Mouse (Mus musculus): ENCODE measurements around the gene Znrf4. TPM values are rescaled to one million over a fixed set of nuclear protein-coding genes. Genes with fewer than 3 reads are reported as not detected.

Znrf4 gene
- polyA plus RNA-seq, 1 experiment, result 0.67 TPM

DNA sequence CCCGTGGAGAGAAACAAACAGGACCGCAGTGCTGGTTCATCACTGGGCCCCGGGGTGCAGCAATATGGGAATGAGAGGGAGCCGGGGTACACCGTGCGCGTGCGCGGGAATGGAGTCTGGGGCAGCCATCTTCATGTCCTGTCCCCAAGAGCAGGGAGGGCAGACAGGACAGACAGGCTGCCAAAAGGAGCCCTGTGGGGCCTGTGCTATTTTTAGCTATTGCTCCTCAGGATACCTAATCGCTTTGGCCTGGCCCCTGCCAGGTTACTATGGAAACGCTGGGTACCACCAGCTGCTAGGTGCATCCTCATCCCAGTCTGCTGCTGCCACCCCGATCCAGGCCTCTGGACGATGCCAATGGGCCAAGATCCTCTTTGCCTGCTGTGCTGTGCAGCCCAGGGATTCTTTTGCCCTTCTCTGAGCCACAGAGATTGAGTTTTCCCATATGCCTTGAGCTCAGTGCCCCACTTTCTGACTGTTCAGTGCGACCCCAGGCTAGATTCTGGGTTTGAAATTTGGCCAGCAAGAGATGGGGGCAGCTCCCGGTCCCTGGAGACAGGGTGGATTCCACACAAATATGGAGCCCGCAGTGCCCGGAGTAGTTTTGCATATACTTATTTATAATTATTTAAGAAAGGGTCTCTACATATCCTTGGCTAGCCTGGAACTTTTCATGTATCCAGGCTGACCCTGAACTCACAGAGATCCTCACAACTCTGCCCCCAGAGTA lies 35.0 kb upstream of the Znrf4 start:
- 91% methylated on average over 17 of the region's 17 CpGs for WGBS
- no peak overlapping the region for H3K27ac ChIP-seq (ENCODE audit: control insufficient read depth, insufficient read depth, low read length)
- H3K4me1 ChIP-seq (replicated peaks; ENCODE audit: control insufficient read depth, insufficient read depth, low read length), result no peaks in the 10 kb centered on the region
- H3K36me3 ChIP-seq (ENCODE audit: control insufficient read depth, insufficient read depth, low read length), result no peaks in the 10 kb centered on the region
- no peak overlapping the region for H3K4me3 ChIP-seq (ENCODE audit: control insufficient read depth, insufficient read depth, low read length)
- TF ChIP-seq POLR2A (IDR thresholded peaks at IDR 0.05; ENCODE audit: control insufficient read depth, extremely low read depth, insufficient read depth, low read length, poor library complexity), result no peak
- no peak for TF ChIP-seq CTCF (IDR thresholded peaks at IDR 0.05; ENCODE audit: borderline replicate concordance, control insufficient read depth, extremely low read depth, insufficient read depth, low read length, poor library complexity)
- DNase-seq, result no peak
- H3K27me3 ChIP-seq (ENCODE audit: control insufficient read depth, insufficient read depth, low read length), result no peaks in the 10 kb centered on the region

DNA sequence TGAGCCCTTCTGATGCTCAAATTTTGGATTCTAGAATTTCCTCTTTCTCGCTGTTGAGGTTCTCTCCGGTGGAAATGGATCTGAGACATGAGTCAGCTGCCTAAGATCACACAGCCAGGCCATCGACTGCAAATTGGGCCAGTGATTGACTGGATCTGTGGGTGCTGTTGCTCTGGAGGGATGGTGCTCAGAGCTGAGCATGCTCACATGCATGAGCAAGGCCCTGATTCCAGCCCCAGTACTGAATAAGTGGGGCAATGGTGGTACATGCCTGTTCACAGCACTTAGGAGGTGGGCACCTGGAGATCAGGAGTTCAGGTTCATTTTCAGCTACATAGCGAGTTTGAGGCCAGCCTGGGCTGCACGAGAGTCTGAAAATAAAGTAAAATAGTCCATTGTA lies 34.3 kb upstream of the Znrf4 start:
- Histone ChIP-seq H3K27ac (ENCODE audit: control insufficient read depth, insufficient read depth, low read length) (no peak overlapping the region), H3K4me3 (ENCODE audit: control insufficient read depth, insufficient read depth, low read length) (no peak overlapping the region), H3K36me3 (ENCODE audit: control insufficient read depth, insufficient read depth, low read length) (no peaks in the 10 kb centered on the region), H3K4me1 (replicated peaks; ENCODE audit: control insufficient read depth, insufficient read depth, low read length) (no peaks in the 10 kb centered on the region), H3K27me3 (ENCODE audit: control insufficient read depth, insufficient read depth, low read length) (no peaks in the 10 kb centered on the region)
- DNase-seq, result no peak
- TF ChIP-seq POLR2A (IDR thresholded peaks at IDR 0.05; ENCODE audit: control insufficient read depth, extremely low read depth, insufficient read depth, low read length, poor library complexity) (no peak), CTCF (IDR thresholded peaks at IDR 0.05; ENCODE audit: borderline replicate concordance, control insufficient read depth, extremely low read depth, insufficient read depth, low read length, poor library complexity) (no peak)
- WGBS, result 85% methylated on average over 5 of the region's 5 CpGs

DNA sequence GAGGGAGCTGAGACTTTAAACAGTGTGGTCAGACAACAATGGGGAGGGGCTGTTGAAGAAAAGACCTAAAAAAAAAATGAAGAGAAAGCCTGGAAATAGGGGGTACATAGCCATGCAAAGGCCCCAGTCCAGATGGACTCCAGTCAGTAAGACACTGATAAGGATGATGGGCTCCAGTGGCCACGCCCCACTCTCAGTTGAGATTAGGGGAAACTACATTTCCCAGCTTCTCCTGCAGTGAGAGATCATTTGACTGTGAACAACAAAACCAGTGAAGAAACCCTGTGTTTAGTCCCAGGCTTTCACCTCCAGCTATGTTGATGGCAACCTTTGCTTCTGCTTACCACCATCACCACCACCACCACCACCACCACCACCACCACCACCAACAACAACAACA lies 33.7 kb upstream of the Znrf4 start:
- H3K27ac ChIP-seq (ENCODE audit: control insufficient read depth, insufficient read depth, low read length), result no peak overlapping the region
- no peaks in the 10 kb centered on the region for H3K36me3 ChIP-seq (ENCODE audit: control insufficient read depth, insufficient read depth, low read length)
- 78% methylated on average over 1 of the region's 1 CpGs for WGBS
- H3K27me3 ChIP-seq (ENCODE audit: control insufficient read depth, insufficient read depth, low read length), result no peaks in the 10 kb centered on the region
- no peaks in the 10 kb centered on the region for H3K4me1 ChIP-seq (replicated peaks; ENCODE audit: control insufficient read depth, insufficient read depth, low read length)
- TF ChIP-seq CTCF (IDR thresholded peaks at IDR 0.05; ENCODE audit: borderline replicate concordance, control insufficient read depth, extremely low read depth, insufficient read depth, low read length, poor library complexity), result no peak
- TF ChIP-seq POLR2A (IDR thresholded peaks at IDR 0.05; ENCODE audit: control insufficient read depth, extremely low read depth, insufficient read depth, low read length, poor library complexity), result no peak
- H3K4me3 ChIP-seq (ENCODE audit: control insufficient read depth, insufficient read depth, low read length), result no peak overlapping the region
- no peak for DNase-seq

- DNase-seq, result no peak
- Histone ChIP-seq H3K27me3 (ENCODE audit: control insufficient read depth, insufficient read depth, low read length) (no peaks in the 10 kb centered on the region), H3K4me1 (replicated peaks; ENCODE audit: control insufficient read depth, insufficient read depth, low read length) (no peaks in the 10 kb centered on the region), H3K4me3 (ENCODE audit: control insufficient read depth, insufficient read depth, low read length) (no peak overlapping the region), H3K27ac (ENCODE audit: control insufficient read depth, insufficient read depth, low read length) (no peak overlapping the region), H3K36me3 (ENCODE audit: control insufficient read depth, insufficient read depth, low read length) (no peaks in the 10 kb centered on the region)
- no peak for TF ChIP-seq CTCF (IDR thresholded peaks at IDR 0.05; ENCODE audit: borderline replicate concordance, control insufficient read depth, extremely low read depth, insufficient read depth, low read length, poor library complexity)
- TF ChIP-seq POLR2A (IDR thresholded peaks at IDR 0.05; ENCODE audit: control insufficient read depth, extremely low read depth, insufficient read depth, low read length, poor library complexity), result no peak
- 96% methylated on average over 7 of the region's 7 CpGs for WGBS
Observed at GRCm38 (mm10) chr17:56544699-56545387, 32.6 kb upstream of the Znrf4 start.

DNA sequence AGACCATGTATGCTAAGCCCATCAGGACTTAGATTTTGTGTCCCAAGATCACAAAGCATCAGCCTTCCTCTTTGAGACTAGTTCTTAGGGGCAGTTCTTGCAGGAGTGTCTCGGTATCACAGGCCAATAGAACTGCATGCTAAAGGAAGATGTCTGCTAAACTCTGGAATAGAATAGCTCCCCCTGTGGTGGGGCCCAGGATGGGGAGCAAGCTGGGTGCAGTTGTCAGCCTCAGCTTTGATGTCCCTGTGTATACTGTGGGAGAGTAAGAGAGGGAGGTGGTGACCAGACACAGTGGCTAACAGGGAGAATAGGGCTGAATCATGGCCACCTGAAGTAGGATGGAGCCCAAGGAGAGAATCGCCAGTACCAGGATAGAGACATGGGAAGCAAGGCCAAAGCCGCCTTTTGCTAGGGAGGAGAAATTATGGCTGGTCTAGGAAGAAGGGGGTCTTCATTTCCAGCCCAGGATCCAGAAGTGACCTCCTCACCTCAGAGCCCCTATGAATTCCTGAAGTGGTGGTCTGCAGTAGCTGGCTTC lies 31.5 kb upstream of the Znrf4 start:
- Histone ChIP-seq H3K4me3 (ENCODE audit: control insufficient read depth, insufficient read depth, low read length) (no peak overlapping the region), H3K36me3 (ENCODE audit: control insufficient read depth, insufficient read depth, low read length) (no peaks in the 10 kb centered on the region), H3K4me1 (replicated peaks; ENCODE audit: control insufficient read depth, insufficient read depth, low read length) (no peaks in the 10 kb centered on the region), H3K27ac (ENCODE audit: control insufficient read depth, insufficient read depth, low read length) (no peak overlapping the region), H3K27me3 (ENCODE audit: control insufficient read depth, insufficient read depth, low read length) (no peaks in the 10 kb centered on the region)
- DNase-seq, result no peak
- no peak for TF ChIP-seq CTCF (IDR thresholded peaks at IDR 0.05; ENCODE audit: borderline replicate concordance, control insufficient read depth, extremely low read depth, insufficient read depth, low read length, poor library complexity)
- WGBS, result 77% methylated on average over 3 of the region's 3 CpGs

DNA sequence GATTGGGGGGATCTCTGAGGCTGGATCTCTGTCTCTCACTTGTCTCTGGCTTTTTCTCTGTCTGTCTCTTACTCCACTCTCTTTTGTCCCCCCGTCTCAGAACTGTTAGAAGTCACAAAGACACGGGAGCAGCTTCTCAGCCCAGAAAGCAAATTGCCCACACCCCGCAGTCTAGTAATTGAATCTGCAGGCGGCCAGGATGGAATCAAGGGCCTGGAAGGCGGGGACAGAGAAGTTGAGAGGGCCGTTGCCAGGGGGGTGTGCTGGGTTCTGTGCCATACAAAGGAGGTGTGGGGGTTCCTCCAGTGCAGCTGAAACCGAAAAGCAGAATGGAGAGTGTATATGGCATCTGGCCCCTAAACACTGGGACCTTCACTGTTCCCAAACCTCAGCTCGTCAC lies 30.5 kb upstream of the Znrf4 start:
- TF ChIP-seq POLR2A (IDR thresholded peaks at IDR 0.05; ENCODE audit: control insufficient read depth, extremely low read depth, insufficient read depth, low read length, poor library complexity) (no peak), CTCF (IDR thresholded peaks at IDR 0.05; ENCODE audit: borderline replicate concordance, control insufficient read depth, extremely low read depth, insufficient read depth, low read length, poor library complexity) (no peak)
- WGBS, result 77% methylated on average over 8 of the region's 8 CpGs
- H3K36me3 ChIP-seq (ENCODE audit: control insufficient read depth, insufficient read depth, low read length), result no peaks in the 10 kb centered on the region
- no peak for DNase-seq
- H3K4me3 ChIP-seq (ENCODE audit: control insufficient read depth, insufficient read depth, low read length), result no peak overlapping the region
- H3K27ac ChIP-seq (ENCODE audit: control insufficient read depth, insufficient read depth, low read length), result no peak overlapping the region
- H3K4me1 ChIP-seq (replicated peaks; ENCODE audit: control insufficient read depth, insufficient read depth, low read length), result no peaks in the 10 kb centered on the region
- H3K27me3 ChIP-seq (ENCODE audit: control insufficient read depth, insufficient read depth, low read length), result no peaks in the 10 kb centered on the region

Data from thymus, adult 2 months (tissue).